Mouse (Mus musculus) liver, embryonic 11.5 days (tissue): ENCODE data around the gene Slc34a3. TPM values are rescaled to one million over a fixed set of nuclear protein-coding genes. Genes with fewer than 3 reads are reported as not detected.
A peak's percentile ranks its signal among the peaks of the same experiment; 100 is the strongest.

Experiments used
- ATAC-seq: fragments of 200-750 bp; cut with Nextera tagmentation; replicated peaks from 2 replicates; pipeline ENCODE4 v1.8.0; 2017; ENCODE audit warnings: moderate number of reproducible peaks, mild to moderate bottlenecking, moderate TSS enrichment, moderate library complexity; ENCODE audit not compliant: low FRiP score
- DNase-seq: peaks from one replicate; pipeline ENCODE4 v3.0.0-alpha.2; 2017; ENCODE audit warnings: low spot score
- H3K27ac ChIP-seq: fragments of 300-500 bp; sonication (generic); 2 replicates; pipeline ENCODE4 v1.5.1; 2014; ENCODE audit warnings: mild to moderate bottlenecking, low read depth, low read length, control low read depth
- H3K27me3 ChIP-seq: fragments of 300-500 bp; sonication (generic); replicated peaks from 2 replicates; pipeline ENCODE4 v1.6.1; 2014; ENCODE audit warnings: low read length, mixed read lengths; ENCODE audit not compliant: control insufficient read depth, insufficient read depth
- H3K36me3 ChIP-seq: fragments of 300-500 bp; sonication (generic); 2 replicates; pipeline ENCODE4 v1.6.1; 2014; ENCODE audit warnings: mild to moderate bottlenecking, low read length, moderate library complexity, mixed read lengths; ENCODE audit not compliant: control insufficient read depth, insufficient read depth
- H3K4me1 ChIP-seq: fragments of 300-500 bp; sonication (generic); replicated peaks from 2 replicates; pipeline ENCODE4 v1.6.1; 2014; ENCODE audit warnings: low read length, mixed read lengths; ENCODE audit not compliant: control insufficient read depth, insufficient read depth
- H3K4me2 ChIP-seq: fragments of 300-500 bp; sonication (generic); 2 replicates; pipeline ENCODE4 v1.6.1; 2014; ENCODE audit warnings: mild to moderate bottlenecking, control low read depth, moderate library complexity
- H3K4me3 ChIP-seq: fragments of 300-500 bp; sonication (generic); 2 replicates; pipeline ENCODE4 v1.5.1; 2014; ENCODE audit warnings: low read depth, low read length, control low read depth
- H3K9ac ChIP-seq: fragments of 300-500 bp; sonication (generic); 2 replicates; pipeline ENCODE4 v1.6.1; 2014; ENCODE audit warnings: low read depth, low read length, control low read depth
- H3K9me3 ChIP-seq: fragments of 300-500 bp; sonication (generic); 2 replicates; pipeline ENCODE4 v1.6.1; 2016; ENCODE audit warnings: low read length, inconsistent platforms, mixed read lengths; ENCODE audit not compliant: control insufficient read depth
- WGBS: fragments of 180-500 bp; shearing (Covaris S2); extraction: QIAGEN DNeasy Blood & Tissue Kit; methylation state at CpG from one replicate; pipeline ENCODE4 v1.1.7; 2014; 5-methylcytosine and 5-hydroxymethylcytosine counted together
- polyA plus RNA-seq: library from polyadenylated mRNA; unstranded; fragments of >200 nt; fragmentation: Nextera tagmentation; extraction: Ambion mirVana; gene quantifications from 2 replicates; pipeline ENCODE4 v1.2.1, GENCODE M21; 2014

Gene Slc34a3
- polyA plus RNA-seq = 0.07 TPM in 1 of 2 replicates, not detected in the other

- no peak for DNase-seq
- WGBS = 71% methylated on average over 3 of the region's 3 CpGs
- no peaks in the 10 kb centered on the region; the same call in 1 of the 2 replicates for H3K27me3 ChIP-seq
- no peak within 1 kb of the TSS for H3K4me2 ChIP-seq
- no peak within 1 kb of the TSS for H3K9ac ChIP-seq
- H3K27ac ChIP-seq = no peak within 1 kb of the TSS
- no peak within 1 kb of the TSS for H3K4me3 ChIP-seq
- no peaks in the 10 kb centered on the region for H3K9me3 ChIP-seq
- no peaks in the 10 kb centered on the region for H3K36me3 ChIP-seq
- no peak for ATAC-seq
- peaks cover 24% of the 10 kb centered on the region for H3K4me1 ChIP-seq
Observed at GRCm38 (mm10) chr2:25234050-25234449, at the start of gene Slc34a3. Slc34a3 (minus strand) TSS chr2:25234364.

DNA sequence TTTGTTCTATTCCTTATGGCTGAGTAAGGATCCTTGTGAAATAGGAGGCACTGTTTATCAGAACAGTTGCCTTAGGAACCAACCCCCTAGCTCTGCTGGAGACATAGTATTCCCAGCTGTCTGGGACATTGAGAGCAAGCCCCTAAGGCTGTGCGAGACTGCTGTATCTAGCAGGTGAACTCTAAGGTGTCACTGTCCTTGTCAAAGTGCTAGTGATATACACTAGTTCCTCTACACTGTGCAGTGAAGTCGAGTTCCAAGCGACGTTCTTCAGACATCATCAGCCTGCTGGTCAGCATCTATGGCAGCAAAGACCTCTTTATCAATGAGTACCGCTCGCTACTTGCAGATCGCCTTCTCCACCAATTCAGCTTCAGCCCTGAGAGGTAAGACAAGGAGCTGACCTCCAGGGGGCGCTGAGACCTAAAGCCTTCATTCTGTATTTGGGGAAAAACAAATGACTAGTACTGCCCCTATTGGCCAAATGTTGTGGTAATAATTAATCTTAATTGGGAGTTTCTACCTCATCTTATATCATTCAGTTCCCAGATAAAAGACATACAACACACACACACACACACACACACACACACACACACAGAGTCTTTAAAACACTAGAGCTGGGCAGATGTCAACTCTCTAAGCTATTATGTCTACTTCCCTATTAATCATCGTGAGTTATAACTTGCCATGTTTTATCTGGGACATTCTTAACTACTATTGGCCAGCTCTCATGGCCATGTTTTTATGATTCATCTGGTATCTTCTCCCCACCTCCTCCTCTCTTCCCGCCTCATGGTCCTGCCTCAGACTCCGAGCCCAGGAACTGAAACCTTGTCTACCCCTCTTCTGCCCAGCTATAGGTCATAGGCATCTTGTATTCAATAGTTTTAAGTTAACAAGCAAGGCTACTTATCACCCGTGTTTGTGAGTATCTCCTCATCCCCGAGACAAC is 45.0 kb upstream of the Slc34a3 start:
- ATAC-seq (peak; percentile 26; the same call in 1 of the 2 replicates), DNase-seq (peak; percentile 72)
- Histone ChIP-seq H3K27me3 (no peaks in the 10 kb centered on the region), H3K27ac (no peak overlapping the region), H3K4me1 (no peaks in the 10 kb centered on the region), H3K4me2 (no peak overlapping the region), H3K9ac (no peak overlapping the region), H3K4me3 (no peak overlapping the region), H3K36me3 (peaks cover 64% of the 10 kb centered on the region), H3K9me3 (no peaks in the 10 kb centered on the region)
- WGBS = 58% methylated on average over 13 of the region's 13 CpGs

DNA sequence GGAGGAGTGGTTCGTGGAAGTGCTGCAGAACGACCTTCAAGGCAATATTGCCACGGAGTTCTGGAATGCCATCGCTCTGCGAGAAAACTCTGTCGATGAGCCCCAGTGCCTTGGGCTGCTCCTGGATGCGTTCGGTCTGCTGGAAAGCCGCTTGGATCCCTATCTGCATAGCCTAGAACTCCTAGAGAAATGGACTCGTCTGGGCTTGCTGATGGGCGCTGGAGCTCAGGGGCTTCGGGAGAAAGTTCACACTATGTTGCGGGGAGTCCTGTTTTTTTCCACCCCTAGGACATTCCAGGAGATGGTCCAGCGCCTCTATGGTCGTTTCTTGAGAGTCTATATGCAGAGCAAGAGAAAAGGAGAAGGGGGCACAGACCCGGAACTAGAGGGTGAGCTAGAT is 38.8 kb upstream of the Slc34a3 start:
- H3K9me3 ChIP-seq = no peaks in the 10 kb centered on the region
- WGBS = 30% methylated on average over 16 of the region's 16 CpGs
- ATAC-seq = no peak
- H3K27me3 ChIP-seq = no peaks in the 10 kb centered on the region
- H3K4me2 ChIP-seq = peak overlapping the region; percentile 92
- H3K27ac ChIP-seq = no peak overlapping the region
- H3K36me3 ChIP-seq = peaks cover 43% of the 10 kb centered on the region
- peak overlapping the region; percentile 96 for H3K4me3 ChIP-seq
- H3K9ac ChIP-seq = peak overlapping the region; percentile 95
- peaks cover 17% of the 10 kb centered on the region for H3K4me1 ChIP-seq
- no peak for DNase-seq

GRCm38 (mm10) chr2:25272515-25272914 is 38.4 kb upstream of the Slc34a3 start:
- under 1% methylated on average over 29 of the region's 29 CpGs for WGBS
- no peaks in the 10 kb centered on the region for H3K9me3 ChIP-seq
- H3K9ac ChIP-seq = peak overlapping the region; percentile 95
- H3K27me3 ChIP-seq = no peaks in the 10 kb centered on the region
- H3K4me2 ChIP-seq = peak overlapping the region; percentile 92
- H3K27ac ChIP-seq = peak overlapping the region; percentile 81
- peak overlapping the region; percentile 96 for H3K4me3 ChIP-seq
- DNase-seq (no peak), ATAC-seq (peak; percentile 57)
- H3K36me3 ChIP-seq = peaks cover 38% of the 10 kb centered on the region
- H3K4me1 ChIP-seq = peaks cover 20% of the 10 kb centered on the region

GRCm38 (mm10) chr2:25271827-25272511 is 37.8 kb upstream of the Slc34a3 start, which contains the start of the genes Ssna1 and Anapc2:
Ssna1 (minus strand) TSS chr2:25272438.
Anapc2 (plus strand) TSS chr2:25272478.
- H3K4me3 ChIP-seq = peak within 1 kb of the TSS; percentile 96
- H3K4me2 ChIP-seq = peak within 1 kb of the TSS; percentile 92
- H3K9me3 ChIP-seq = no peaks in the 10 kb centered on the region
- H3K4me1 ChIP-seq = peaks cover 26% of the 10 kb centered on the region
- H3K27ac ChIP-seq = peak within 1 kb of the TSS; percentile 81
- no peaks in the 10 kb centered on the region for H3K27me3 ChIP-seq
- under 1% methylated on average over 54 of the region's 55 CpGs for WGBS
- peak; percentile 97 for DNase-seq
- peak within 1 kb of the TSS; percentile 95 for H3K9ac ChIP-seq
- peak; percentile 93 for ATAC-seq
- peaks cover 34% of the 10 kb centered on the region for H3K36me3 ChIP-seq

DNA sequence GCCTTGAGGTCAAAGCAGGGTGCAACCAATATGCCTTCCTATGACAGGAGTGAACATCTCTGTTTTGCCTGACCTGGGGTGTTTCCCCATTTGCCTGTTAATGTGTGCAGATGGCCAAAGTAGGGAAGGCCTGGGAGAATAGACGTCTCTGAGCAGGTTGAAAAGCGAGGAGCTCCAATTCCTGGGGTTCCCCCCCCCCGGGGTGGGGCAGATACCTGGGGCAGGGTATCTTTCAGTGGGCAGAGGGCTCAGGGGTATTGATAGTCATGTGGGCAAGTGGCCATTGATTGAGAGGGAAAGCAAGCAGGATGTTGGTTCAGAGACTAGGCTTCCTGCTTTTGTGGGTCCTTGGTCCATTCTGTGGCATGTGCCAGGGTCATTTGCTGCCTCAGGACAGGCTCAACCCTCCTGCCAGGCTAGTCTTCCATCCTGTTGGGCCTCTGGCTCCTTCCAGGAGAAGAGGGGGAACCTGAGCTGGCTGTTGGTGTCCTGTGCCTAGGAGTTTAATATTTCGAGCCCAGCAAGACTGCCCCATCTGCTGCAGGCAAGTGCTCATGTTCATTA is 33.7 kb upstream of the Slc34a3 start:
- Histone ChIP-seq H3K9me3 (no peaks in the 10 kb centered on the region), H3K36me3 (peaks cover 8% of the 10 kb centered on the region), H3K4me3 (no peak overlapping the region), H3K4me1 (peaks cover 40% of the 10 kb centered on the region), H3K4me2 (no peak overlapping the region; the same call in 1 of the 2 replicates), H3K27ac (no peak overlapping the region), H3K9ac (no peak overlapping the region), H3K27me3 (peaks cover 3% of the 10 kb centered on the region; the same call in 1 of the 2 replicates)
- ATAC-seq (no peak), DNase-seq (no peak)
- 77% methylated on average over 4 of the region's 4 CpGs for WGBS

DNA sequence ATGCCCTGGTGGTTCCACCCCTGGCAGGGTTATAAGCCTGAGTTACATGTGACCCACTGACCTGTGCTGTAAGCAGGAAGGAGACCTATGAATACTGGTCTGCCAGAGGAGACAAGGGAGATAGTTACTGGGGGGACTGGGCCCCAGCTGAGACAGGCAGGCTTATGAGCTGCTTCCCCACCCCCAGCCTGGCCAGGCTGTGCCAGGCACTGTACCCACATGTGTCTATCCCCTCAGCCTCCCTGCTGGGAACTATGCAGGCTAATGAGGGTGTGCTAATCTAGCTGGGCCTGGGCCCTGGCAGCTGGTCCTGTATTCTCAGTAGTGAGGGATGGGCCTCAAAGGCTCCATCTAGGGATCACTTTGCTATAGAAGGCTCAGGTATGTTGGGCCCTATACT is 33.1 kb upstream of the Slc34a3 start:
- peaks cover 3% of the 10 kb centered on the region; the same call in 1 of the 2 replicates for H3K27me3 ChIP-seq
- peak overlapping the region; percentile 60; the same call in 1 of the 2 replicates for H3K4me2 ChIP-seq
- peak overlapping the region; percentile 31; the same call in 1 of the 2 replicates for H3K9ac ChIP-seq
- DNase-seq (no peak), ATAC-seq (no peak)
- H3K36me3 ChIP-seq = peaks cover 8% of the 10 kb centered on the region
- H3K27ac ChIP-seq = peak overlapping the region; percentile 35; the same call in 1 of the 2 replicates
- no peak overlapping the region for H3K4me3 ChIP-seq
- no peaks in the 10 kb centered on the region for H3K9me3 ChIP-seq
- peaks cover 40% of the 10 kb centered on the region for H3K4me1 ChIP-seq

- Histone ChIP-seq H3K36me3 (peaks cover 8% of the 10 kb centered on the region), H3K27me3 (peaks cover 3% of the 10 kb centered on the region; the same call in 1 of the 2 replicates), H3K4me3 (no peak overlapping the region), H3K9ac (0 out of 2 replicates have a peak overlapping the region, but pooled peaks have one; percentile 42), H3K4me1 (peaks cover 40% of the 10 kb centered on the region), H3K27ac (peak overlapping the region; percentile 35; the same call in 1 of the 2 replicates), H3K9me3 (no peaks in the 10 kb centered on the region), H3K4me2 (peak overlapping the region; percentile 60)
- ATAC-seq = no peak
- 37% methylated on average over 2 of the region's 2 CpGs for WGBS
- DNase-seq = no peak
Observed at GRCm38 (mm10) chr2:25266720-25267119, 32.6 kb upstream of the Slc34a3 start.
